Mouse (Mus musculus): ENCODE data around the gene Osbpl9. TPM values are rescaled to one million over a fixed set of nuclear protein-coding genes. Genes with fewer than 3 reads are reported as not detected.

The Osbpl9 gene
- total RNA-seq, 2 experiments from 2014 or later, result 50.0 to 50.7 TPM

DNA sequence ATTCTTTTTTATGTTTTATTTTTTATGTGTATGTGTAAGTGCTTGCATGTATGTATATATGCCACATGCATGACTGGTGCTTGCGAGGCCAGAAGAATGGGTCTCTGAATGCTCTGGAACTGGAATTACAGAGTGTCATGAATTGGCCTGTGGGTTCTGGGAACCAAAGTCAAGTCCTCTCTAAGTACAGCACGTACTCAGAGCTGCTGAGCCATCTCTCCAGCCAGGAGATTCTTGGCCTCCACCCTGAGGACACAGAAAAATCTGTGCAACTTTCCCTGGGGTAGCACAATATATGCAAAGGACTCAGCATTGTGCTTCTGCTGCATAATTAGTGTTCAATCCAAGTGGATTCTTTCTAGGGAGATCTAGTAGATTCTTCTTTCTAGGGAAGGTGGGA, 8.2 kb upstream of the Osbpl9 start:
- no peak for DNase-seq (ENCODE audit: extremely low spot score in 1 of 2, low spot score in 1 of 2)

DNA sequence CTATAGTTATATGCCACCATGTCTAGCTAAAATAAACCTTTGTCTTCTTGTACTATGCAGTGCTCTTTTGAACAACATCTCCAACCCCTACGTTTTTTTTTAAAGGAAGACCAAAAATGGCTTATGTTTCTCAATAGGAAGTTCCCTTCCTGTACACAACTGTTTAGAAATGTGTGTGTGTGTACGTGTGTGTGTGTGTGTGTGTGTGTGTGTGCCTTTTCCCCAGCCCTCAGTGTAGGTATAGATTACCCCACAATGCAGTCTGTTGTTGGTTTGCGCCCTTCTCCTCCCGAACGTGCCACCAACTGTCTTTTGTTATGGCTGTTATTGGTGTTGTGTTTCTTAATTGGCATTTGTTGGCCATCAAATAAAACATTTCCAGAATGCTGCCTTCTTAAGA, 5.5 kb upstream of the Osbpl9 start:
- no peak for DNase-seq (ENCODE audit: extremely low spot score in 1 of 2, low spot score in 1 of 2)

DNA sequence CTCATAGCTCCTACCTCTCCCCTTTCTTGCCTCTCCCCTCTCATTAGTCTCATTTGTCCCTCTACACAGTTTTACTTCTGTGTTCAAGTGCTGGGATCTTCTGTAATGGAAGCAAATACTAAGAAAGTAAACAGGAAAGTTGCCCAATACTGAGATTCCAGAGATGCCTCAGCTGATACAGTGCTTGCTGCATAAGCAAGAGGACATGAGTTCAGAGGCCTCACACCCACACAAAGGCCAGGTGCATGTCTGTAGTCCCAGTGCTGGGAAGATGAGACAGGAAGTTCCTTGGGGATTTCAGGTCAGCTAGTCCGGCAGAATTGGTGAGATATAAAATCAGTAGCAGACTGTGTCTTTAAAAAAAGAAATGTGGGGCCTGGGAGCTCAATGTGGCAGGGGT, 2.3 kb upstream of the Osbpl9 start:
- DNase-seq (ENCODE audit: extremely low spot score in 1 of 2, low spot score in 1 of 2), result no peak

DNA sequence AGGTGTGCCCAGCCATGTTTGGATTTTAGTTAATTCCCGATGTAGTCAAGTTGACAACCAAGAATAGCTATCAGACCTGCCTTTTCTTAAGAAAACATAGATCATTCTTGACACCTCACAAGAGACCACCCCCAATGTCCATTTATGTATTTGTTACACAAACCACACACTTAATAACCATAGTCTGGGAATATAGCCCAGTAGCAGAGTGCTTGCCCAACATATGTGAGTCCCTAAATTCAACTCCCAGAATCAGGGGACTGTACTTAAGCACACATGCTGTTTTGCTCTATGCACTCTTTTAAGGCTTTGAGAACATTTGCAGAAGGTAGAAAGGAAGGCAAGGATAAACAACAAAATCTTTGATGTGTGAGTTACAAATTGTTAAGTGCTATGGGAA, 1.9 kb upstream of the Osbpl9 start:
- no peak for DNase-seq (ENCODE audit: extremely low spot score in 1 of 2, low spot score in 1 of 2)

DNA sequence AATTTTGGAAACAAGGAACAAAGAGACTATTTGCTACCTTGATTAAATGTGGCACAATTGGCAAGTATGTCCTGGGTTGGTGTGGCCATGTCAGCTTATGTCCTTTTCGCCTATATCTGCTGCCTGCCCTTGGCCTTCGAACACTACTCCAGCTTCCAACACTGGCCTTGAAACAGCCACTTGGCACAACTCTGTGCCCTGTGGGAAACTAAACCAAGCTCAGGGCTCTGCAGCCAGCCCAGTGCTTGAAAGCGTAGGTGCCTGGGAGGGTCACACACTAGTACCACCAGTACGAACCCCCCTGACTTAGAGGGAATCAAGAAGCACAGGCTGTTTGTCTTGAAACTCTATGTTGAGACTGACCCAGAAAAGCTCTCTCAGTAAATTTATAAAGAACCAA, 3.0 kb downstream of the Osbpl9 start:
- DNase-seq (ENCODE audit: extremely low spot score in 1 of 2, low spot score in 1 of 2), result no peak

DNA sequence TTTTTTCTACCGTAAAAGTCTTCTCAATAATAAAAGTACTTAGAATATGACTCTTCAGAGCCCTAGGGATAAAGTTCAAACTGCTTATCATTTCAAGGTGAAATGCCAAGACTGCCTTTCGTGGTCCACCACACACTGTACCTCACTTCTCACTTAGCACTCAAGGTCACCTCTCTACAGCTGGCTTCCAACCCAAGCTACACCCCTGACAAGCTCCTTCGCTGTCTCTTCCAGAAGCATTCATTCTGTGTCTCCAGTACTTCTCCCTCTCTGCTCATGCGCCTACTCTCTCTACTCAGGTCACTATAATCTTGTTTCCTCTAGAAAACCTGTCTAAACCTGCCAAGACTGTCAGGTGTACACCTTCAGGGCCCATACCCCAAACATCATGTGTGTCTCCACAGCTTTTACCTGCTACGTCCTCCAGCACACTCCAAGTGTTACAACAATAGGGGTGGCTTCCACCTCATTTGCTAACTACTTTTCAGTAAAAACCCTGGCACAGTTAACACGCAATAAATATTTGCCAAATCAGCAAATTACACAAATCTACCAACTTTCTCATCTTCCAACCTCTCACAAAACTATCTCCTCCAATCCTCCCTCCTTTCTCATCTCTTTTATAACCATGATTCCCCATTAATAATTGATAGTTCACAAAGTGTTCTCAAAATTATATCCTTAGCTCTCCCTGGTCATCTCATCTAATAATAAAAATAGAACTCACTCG, 6.0 kb downstream of the Osbpl9 start:
- no peak for DNase-seq (ENCODE audit: extremely low spot score in 1 of 2, low spot score in 1 of 2)

DNA sequence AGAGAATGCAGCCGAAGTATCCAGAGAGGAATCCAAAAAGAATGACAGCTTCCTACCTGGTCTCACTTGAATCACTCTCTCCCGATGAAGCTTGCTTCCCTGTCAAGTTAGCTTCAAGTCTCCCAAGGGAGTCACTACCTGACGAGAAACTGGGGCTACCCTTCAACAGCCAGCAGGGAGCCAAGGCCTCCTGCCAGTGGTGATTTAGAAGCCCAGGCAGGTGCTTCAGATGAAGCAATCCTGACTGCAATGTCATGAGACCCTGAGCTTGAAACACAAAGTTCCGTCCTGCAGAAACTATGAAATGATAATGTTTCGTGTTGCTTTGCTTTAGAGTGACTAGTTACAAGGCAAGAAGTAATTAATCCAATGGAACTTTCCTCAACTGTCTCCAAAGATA, 8.2 kb downstream of the Osbpl9 start:
- no peak for DNase-seq (ENCODE audit: extremely low spot score in 1 of 2, low spot score in 1 of 2)

DNA sequence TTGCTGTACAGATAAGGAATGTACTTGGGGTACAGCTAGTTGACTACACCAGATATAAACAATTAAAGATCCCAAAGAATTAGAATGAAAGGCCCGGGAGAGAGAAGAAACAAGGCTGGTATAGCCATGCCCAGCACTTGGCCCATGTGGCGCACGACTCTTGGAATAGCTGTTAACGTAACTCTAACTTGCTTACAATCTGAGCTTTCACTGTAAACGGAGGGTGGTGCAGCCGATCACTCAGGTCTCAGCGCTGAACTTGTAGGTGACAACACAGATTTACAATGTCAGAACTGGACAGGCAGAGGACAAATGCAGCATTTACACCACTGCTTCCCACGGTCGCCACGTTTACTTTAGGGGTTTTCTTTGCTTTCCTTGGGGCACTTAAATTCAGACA, 10.5 kb downstream of the Osbpl9 start:
- no peak for DNase-seq (ENCODE audit: extremely low spot score in 1 of 2, low spot score in 1 of 2)

DNA sequence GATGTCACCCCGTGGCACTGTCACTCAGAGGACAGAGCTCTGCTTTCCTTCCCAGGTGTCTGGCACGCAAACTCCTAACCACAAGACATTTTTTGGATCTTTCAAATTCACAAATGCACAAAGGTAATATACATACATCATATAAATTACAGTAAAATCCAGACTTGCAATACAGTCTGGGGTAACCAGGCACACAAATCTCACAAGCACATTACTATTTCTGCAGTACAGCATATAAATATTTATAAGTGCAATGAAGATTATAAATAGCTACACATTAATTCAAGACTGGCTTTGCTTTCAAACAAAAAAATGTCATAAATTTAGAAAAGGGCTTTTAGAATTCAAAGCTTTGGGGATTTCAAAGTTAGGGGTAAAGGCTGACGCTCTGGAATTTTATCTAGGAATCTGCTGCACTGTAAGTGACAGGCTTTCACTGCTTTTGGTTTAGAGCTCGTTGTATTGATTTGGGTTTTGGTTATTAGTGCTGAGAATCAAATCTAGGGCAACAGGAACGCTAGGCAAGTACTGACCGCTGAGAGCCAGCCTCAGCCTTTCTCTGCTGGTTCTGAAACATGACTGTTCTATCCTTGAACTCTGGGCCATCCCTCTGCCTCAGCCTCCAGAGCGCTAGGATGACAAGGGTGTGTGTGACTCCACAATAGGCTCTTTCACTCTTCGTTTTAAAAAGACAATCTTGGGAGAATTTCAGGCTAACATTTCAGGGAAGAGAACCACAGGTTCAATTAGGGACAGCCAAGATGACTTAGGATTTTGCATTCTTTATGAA, 16.3 kb downstream of the Osbpl9 start:
- DNase-seq (ENCODE audit: extremely low spot score in 1 of 2, low spot score in 1 of 2), result no peak

DNA sequence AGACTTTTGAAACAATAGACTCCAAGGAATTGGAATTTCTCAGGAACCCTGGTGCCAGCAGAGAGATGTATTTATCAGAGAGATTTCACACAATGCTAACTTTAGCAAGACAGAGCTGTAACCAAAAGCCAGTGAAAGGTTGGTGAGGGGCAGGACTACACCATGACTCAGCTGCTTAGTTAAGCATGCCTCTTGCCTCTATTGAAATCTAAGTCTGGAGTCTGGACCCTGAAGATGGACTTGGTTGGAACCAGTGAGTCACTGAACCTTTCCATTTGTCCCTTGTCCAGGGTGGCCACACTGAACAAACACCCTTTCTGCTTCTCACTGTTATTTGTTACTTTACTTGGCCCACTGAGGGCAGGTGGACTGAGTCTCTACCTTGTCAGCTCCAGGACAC, 26.4 kb downstream of the Osbpl9 start:
- DNase-seq (ENCODE audit: extremely low spot score in 1 of 2, low spot score in 1 of 2), result no peak

DNA sequence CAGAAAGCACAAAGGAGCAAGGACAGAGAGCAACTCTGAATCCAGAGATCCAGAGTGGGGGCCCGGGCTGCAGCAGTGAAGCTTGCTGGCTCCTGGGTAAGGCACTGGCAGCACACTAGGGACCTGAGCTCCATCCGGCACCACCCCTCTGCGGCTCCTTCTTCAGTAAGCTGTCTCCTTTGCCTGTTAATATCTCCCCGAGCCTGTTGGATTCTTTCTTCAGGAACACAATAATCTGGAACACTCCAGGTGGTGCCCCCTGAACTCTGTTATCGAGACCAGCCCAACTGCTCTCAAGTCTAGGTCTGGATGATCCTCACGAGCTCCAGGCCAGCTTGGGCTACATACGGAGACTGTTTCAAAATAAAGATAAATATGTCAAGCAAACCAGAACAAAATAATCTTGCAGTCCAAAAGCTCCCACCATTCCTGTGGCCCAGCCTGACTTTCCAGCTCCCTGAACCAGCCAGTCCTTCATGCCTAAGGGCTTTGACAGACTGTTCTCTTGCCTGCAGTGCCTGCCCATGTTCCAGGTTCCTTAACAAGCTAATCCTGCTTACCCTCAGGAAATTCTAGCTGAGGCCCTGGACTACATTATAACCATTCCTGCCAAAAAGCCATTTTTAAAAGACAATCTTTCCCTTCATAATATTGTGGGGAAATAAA, 28.2 kb downstream of the Osbpl9 start:
- no peak for DNase-seq (ENCODE audit: extremely low spot score in 1 of 2, low spot score in 1 of 2)

DNA sequence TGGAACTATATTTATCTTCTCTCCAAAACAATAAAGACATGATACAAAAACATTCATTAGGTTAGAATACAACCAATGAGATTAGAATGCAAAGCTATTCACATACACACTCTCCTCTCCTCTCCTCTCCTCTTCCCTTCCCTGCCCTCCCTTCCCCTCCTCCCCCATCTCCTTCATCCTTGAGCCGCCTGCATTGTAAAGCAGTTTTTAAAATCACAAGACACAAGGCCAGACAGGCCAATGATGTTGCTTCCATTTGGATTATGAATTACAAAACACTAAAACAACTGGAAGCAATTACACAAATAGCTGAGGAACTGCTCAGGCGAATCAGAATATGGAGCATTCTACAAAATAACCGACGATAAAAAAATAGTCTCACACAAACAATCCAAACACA, 28.7 kb downstream of the Osbpl9 start:
- no peak for DNase-seq (ENCODE audit: extremely low spot score in 1 of 2, low spot score in 1 of 2)

DNA sequence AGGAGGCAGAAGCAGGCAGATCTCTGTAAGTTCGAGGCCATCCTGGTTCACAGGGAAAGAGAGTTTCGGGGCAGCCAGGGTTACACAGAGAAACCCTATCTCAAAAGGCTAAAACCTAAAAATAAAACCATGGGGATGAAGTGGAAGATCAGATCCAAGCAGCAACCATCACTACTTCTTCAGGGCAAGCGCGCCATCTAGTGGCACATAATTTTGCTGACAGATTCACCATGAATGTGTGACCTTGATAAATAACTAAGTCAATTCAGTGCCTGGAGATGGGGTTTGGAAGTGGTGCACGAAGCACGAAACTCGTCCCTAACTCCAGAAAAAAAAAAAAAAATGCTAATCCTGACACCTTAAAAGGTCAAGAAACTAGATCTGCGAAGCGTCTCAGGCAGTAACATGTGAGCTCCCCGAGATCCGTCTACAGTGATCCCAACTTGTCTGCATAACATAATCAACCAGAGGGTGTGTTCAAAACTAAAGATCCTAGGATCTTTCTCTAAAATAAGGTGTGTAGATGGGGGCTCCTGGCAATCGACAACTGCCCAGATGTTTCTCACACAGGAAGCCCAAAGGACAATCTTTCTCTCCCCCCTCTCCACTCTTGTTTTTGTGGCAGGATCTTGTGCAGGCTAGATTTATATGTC, 36.4 kb downstream of the Osbpl9 start:
- DNase-seq (ENCODE audit: extremely low spot score in 1 of 2, low spot score in 1 of 2), result peak; percentile 68 to 98

DNA sequence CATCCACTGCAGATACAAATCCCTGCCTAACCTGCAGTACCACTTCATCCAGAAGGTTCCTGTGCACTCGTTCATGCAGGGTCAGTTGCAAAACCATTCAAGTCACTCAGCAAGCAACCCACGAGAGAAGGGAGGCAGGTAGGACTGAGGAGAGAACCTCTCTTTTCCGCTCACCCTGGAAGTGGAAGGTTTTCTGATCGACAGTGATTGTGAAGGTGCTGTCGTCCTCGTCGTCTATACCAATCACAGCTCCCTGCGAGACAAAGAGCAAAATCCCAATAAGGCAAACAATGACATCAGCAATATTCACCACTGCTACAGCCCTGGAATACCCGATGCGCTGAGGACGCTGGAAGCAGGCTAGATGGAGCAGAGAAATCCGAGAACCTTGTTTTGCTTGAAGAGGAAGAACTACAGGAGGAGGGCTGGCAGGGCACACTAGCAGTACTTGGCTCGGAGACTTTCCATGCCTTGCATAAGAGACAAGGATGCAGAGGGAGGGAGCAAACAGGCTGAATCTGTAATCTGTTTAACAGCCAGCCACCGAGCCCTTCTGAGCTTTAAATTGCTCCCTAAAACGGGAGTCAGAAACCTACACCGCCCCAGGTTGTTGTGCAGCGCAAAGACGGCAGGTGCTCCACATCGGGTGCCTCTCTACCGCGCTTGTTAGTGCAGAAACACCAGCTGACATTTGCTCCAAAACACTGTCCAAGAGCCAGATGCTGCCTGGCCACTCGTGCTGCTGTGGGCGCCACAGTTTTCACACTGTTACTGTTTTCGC, 45.4 kb downstream of the Osbpl9 start:
- DNase-seq (ENCODE audit: extremely low spot score in 1 of 2, low spot score in 1 of 2), result peak; percentile 23 to 33

DNA sequence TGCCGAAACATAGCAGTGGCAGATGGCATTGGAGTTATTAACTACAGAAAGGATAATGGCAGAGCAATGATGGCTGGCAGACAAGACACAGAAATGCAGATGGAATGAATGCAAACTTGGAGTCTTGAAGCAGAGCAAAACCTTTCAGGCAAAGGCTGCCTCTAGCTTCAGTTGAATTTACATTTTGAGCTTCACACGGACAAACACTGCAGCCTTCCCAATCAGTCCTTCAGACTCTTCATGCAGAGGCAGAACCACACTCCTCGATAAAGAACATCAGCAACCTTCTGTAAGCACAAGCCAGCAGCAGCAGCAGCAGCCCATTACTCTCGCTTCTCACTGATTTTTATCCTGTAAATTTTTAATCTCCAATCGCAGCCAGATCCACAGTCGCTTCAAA, 46.0 kb downstream of the Osbpl9 start:
- DNase-seq (ENCODE audit: extremely low spot score in 1 of 2, low spot score in 1 of 2), result no peak

DNA sequence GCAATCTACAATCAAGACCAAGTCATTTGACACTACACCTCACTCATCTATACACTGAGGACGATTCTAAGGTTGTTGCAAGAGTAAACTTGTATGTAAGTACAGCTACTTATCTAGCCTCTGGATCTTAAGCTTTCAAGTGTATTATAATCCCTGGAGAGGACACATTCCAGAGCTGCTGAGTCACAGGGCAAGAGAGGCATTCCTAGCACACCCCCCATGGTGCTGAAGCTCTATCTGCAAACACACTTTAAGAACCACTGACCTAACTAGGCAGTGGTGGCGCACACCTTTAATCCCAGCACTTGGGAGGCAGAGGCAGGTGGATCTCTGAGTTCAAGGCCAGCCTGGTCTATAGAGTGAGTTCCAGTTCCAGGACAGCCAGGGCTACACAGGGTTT, 51.9 kb downstream of the Osbpl9 start:
- no peak for DNase-seq (ENCODE audit: extremely low spot score in 1 of 2, low spot score in 1 of 2)

DNA sequence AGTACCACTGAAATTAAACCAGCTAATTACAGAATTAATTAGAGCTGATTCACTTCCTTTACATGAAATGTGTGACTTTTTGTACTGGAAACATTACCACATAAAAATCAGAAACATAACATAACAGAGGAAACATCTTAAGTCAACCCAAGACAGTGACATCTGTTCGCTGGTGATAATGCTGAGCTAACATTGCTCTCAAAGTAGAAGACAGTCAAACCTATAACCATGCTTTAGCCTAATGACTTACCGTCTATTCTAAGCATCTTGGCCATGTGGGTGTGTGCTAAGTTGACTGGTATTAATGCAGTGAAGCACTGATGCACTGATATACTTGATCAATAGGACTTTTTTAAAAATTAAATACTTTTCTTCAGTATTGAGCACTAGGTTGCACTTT, 52.7 kb downstream of the Osbpl9 start:
- DNase-seq (ENCODE audit: extremely low spot score in 1 of 2, low spot score in 1 of 2), result no peak

DNA sequence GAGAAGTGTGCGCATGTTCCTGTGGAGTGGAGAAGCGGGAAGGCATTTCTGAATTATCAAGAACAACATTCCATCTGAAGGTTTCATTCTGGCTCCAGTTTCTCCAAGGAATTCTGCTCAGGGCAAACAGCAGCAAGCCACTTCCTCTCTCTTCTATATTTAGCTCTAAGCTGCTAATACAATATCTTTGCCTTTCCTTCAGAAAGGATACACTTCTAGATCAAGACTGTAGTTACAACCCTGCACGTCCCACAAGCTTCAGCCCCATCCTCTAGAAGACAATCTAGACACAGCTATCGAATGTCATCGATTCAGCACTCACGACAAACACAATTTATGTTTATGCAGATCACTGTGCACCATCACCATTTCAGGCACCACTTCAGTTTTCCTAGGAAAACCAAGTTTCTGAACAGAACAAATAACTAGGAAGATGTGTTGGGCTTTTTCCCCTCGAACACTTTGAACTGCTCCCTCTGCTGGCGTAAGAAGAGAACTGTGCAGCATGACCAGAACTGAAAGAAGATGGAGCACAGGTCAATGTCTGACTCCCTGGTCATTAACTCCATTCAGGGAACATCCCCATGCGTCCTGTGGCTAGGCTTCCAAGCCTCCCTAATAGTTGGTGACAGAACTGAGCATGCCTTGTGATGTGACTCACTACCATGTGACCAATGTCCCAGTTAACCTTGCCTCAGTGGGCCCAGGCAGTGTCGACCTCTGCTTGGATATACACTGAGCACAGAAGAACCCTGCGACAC, 54.6 kb downstream of the Osbpl9 start:
- DNase-seq (ENCODE audit: extremely low spot score in 1 of 2, low spot score in 1 of 2), result peak in 1 of 2 experiments; percentile 46

DNA sequence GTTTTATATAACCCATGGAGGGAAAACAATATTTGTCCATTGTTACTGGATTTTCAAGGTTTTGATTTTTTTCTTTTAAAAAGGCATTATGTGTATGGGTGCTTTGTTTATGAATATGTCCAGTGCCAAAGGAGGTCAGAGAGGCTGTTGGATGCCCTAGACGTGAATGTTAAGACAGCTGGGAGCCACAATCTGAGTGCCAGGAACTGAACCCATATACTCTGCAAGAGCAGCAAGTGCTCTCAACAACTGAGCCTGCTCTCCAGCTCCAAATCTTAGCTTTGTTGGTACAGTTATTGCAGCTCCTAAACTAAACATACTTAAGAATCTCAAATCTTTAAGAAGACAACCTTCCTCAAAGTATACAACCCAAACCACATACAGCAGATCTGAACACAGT, 59.0 kb downstream of the Osbpl9 start:
- DNase-seq (ENCODE audit: extremely low spot score in 1 of 2, low spot score in 1 of 2), result no peak

DNA sequence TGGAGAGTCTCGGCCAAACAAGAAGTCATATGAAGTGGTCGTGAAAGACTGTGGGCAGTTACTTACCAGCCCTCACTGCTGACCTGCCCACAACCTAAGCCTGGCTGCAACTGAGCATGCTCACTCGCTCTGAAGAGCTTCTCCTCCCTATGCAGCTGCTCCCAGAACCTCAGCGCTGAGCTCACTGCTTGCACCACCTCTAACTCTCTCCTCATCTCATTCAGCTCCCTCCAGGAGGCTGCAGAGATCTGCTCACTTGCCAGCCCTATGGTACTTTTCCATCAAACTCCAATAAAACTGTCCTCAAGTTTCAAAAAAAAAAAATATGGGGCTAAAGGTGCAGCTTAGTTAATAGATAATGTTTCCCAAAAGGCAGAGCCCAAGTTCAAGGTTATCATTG, 63.5 kb downstream of the Osbpl9 start:
- DNase-seq (ENCODE audit: extremely low spot score in 1 of 2, low spot score in 1 of 2), result no peak
